Mouse (Mus musculus) hematopoietic stem cell, adult 5-6 weeks (primary cell): ENCODE data around the gene Bmyc. TPM values are rescaled to one million over a fixed set of nuclear protein-coding genes. Genes with fewer than 3 reads are reported as not detected.
"Not testable (repeated sequence)": the region's sequence is repeated elsewhere in the genome, so short reads cannot be mapped to it uniquely, and the experiment has no call there.

Source experiments
- ATAC-seq, 2 experiments: fragments of 125-278 bp in 1 of 2; replicated peaks in 1 of 2; 2 replicates each; pipeline ENCODE4 v1.8.0; 2016 to 2017; ENCODE audit warnings: inconsistent platforms in 2 of 2, mild to moderate bottlenecking in 2 of 2, moderate number of reproducible peaks in 2 of 2, low read depth in 1 of 2, moderate TSS enrichment in 1 of 2; ENCODE audit not compliant: low FRiP score in 2 of 2, poor library complexity in 2 of 2, severe bottlenecking in 2 of 2, insufficient read depth in 1 of 2, low TSS enrichment in 1 of 2
- total RNA-seq: library from RNA; stranded (forward); fragments of 172-1452, 232-1000 nt; gene quantifications from 2 replicates; pipeline ENCODE4 v1.2.3, GENCODE M21; 2017

Bmyc gene
- total RNA-seq, 1 experiment from 2014 or later = 6.4 TPM

GRCm38 (mm10) chr2:25708121-25708520 is 1.6 kb downstream of the Bmyc start:
- ATAC-seq = no peak

- not testable (repeated sequence) for ATAC-seq
Observed at GRCm38 (mm10) chr2:25709056-25709455, 2.5 kb downstream of the Bmyc start.

- not testable (repeated sequence) for ATAC-seq
Observed at GRCm38 (mm10) chr2:25709791-25710190, 3.3 kb downstream of the Bmyc start.

GRCm38 (mm10) chr2:25711641-25712040 is 5.1 kb downstream of the Bmyc start:
- not testable (repeated sequence) for ATAC-seq

- ATAC-seq = no peak
Observed at GRCm38 (mm10) chr2:25717222-25717621, 10.7 kb downstream of the Bmyc start.

DNA sequence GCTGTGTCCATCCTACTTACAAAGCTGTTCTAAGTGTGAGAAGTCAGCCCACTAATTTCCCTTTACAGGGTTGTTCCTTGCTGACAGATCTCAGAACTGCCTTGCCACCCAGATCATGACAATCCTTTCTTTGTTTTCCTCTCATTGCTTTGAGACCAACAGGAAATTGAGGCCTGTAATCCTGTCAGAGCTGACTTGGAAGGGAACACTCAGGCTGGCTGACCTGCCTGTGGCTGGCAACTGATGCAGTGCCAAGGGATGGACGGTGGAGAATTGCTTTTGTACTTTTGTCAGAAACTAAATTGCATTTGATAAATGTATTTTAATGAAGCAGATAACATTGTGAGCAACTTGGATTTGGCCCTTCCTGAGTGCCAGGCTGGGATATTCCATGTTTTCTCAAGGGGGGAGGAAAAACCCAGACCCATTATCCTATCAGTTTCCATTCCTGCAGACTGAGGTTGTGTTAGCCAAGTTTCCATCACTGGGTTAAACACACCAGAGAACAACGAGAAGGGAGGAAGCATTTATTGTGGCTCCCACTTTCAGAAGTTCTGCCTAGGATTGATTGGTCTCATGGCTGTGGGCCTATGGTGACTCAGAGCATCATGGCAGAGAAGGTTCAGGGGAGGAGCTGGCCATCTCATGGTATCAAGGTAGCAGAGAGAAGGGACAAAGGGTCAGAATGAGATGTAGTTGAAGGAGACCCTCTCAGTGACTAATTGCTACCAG is 26.8 kb downstream of the Bmyc start:
- ATAC-seq = no peak

DNA sequence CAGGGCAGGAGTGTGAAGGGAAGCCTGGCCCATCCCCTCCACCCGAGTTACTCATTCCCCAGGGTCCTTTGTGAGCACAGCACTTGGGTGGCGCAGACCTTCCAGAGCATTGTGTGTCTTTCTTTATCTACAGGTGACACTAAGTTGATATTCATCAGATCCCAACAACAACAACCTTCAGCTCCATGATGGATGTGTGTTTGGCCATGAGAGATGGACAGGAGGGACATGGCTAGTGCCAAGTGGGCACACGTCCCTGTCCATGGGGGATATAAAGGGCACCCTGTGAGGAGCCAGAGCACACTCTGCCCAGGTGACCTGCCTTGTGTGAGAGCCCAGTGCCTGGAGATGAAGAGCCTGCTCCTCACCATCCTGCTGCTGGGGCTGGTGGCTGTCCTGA is 30.2 kb downstream of the Bmyc start, which contains the start of gene Obp2b:
TSS of gene Obp2b (plus strand) at position 301 of the 400 bp plus-strand sequence.
- not testable (repeated sequence) for ATAC-seq

GRCm38 (mm10) chr2:25741671-25742070 is 35.1 kb downstream of the Bmyc start:
- no peak for ATAC-seq

- ATAC-seq = no peak
Observed at GRCm38 (mm10) chr2:25754201-25754600, 47.7 kb downstream of the Bmyc start.

Other genes starting within 250 kb of the Bmyc start
- gene Clic3, start 249.9 kb upstream of the Bmyc start, total RNA-seq = not detected in 2 replicates
- gene Paxx, start 245.6 kb upstream of the Bmyc start, total RNA-seq = 27.5 and 28.0 TPM in 2 replicates
- 3.4 and 3.5 TPM in 2 replicates for gene Ptgds, start 236.7 kb upstream of the Bmyc start, total RNA-seq
- gene Lcn12, start 212.8 kb upstream of the Bmyc start, total RNA-seq = not detected in 2 replicates
- 20.6 and 25.1 TPM in 2 replicates for gene Fbxw5, start 206.0 kb upstream of the Bmyc start, total RNA-seq
- gene C8g, start 205.0 kb upstream of the Bmyc start, total RNA-seq = 0.35 and 2.0 TPM in 2 replicates
- 18.0 and 20.2 TPM in 2 replicates for gene Traf2, start 159.8 kb upstream of the Bmyc start, total RNA-seq
- gene Edf1, start 148.9 kb upstream of the Bmyc start, total RNA-seq = 68.7 and 71.1 TPM in 2 replicates
- gene Mamdc4, start 131.9 kb upstream of the Bmyc start, total RNA-seq = 1.1 and 4.8 TPM in 2 replicates
- 27.8 and 63.7 TPM in 2 replicates for gene Phpt1, start 131.5 kb upstream of the Bmyc start, total RNA-seq
- 0.40 TPM in 1 of 2 replicates, not detected in the other for gene Ajm1, start 125.0 kb upstream of the Bmyc start, total RNA-seq
- gene Rabl6, start 98.2 kb upstream of the Bmyc start, total RNA-seq = 56.5 and 67.0 TPM in 2 replicates
- gene Ccdc183, start 89.1 kb upstream of the Bmyc start, total RNA-seq = not detected in 2 replicates
- gene Tmem141, start 84.7 kb upstream of the Bmyc start, total RNA-seq = 22.2 and 28.8 TPM in 2 replicates
- gene Fcna, start 78.7 kb upstream of the Bmyc start, total RNA-seq = 0.94 TPM in 1 of 2 replicates, not detected in the other
- not detected in 2 replicates for gene Lcn8, start 53.6 kb upstream of the Bmyc start, total RNA-seq
- gene Lcn5, start 48.8 kb upstream of the Bmyc start, total RNA-seq = not detected in 2 replicates
- gene Lcn6, start 30.0 kb upstream of the Bmyc start, total RNA-seq = not detected in 2 replicates
- not detected in 2 replicates for gene Lcn10, start 24.0 kb upstream of the Bmyc start, total RNA-seq
- not detected in 2 replicates for gene Obp2a, start 6.7 kb upstream of the Bmyc start, total RNA-seq
- not detected in 2 replicates for gene Obp2b, start 30.3 kb downstream of the Bmyc start, total RNA-seq
- not detected in 2 replicates for gene Lcn3, start 58.8 kb downstream of the Bmyc start, total RNA-seq
- gene Lcn11, start 70.3 kb downstream of the Bmyc start, total RNA-seq = not detected in 2 replicates
- not detected in 2 replicates for gene Gm13539, start 75.5 kb downstream of the Bmyc start, total RNA-seq
- gene Glt6d1, start 109.1 kb downstream of the Bmyc start, total RNA-seq = not detected in 2 replicates
- not detected in 2 replicates for gene Lcn9, start 116.4 kb downstream of the Bmyc start, total RNA-seq
- not detected in 2 replicates for gene Sohlh1, start 140.5 kb downstream of the Bmyc start, total RNA-seq
- not detected in 2 replicates for gene Kcnt1, start 157.0 kb downstream of the Bmyc start, total RNA-seq